Mouse (Mus musculus): Measurements from ENCODE around the gene Slc28a1. TPM values are rescaled to one million over a fixed set of nuclear protein-coding genes. Genes with fewer than 3 reads are reported as not detected.

Slc28a1 gene
- polyA plus RNA-seq (2014; fragmentation: Illumina TruSeq; extraction: RNeasy Lipid Tissue Mini Kit (QIAGEN cat#74804); ENCODE audit: low read depth, low replicate concordance), result not detected

GRCm38 (mm10) chr7:81114555-81114954, at the start of gene Slc28a1:
Slc28a1 (plus strand) TSS chr7:81114799.

DNA sequence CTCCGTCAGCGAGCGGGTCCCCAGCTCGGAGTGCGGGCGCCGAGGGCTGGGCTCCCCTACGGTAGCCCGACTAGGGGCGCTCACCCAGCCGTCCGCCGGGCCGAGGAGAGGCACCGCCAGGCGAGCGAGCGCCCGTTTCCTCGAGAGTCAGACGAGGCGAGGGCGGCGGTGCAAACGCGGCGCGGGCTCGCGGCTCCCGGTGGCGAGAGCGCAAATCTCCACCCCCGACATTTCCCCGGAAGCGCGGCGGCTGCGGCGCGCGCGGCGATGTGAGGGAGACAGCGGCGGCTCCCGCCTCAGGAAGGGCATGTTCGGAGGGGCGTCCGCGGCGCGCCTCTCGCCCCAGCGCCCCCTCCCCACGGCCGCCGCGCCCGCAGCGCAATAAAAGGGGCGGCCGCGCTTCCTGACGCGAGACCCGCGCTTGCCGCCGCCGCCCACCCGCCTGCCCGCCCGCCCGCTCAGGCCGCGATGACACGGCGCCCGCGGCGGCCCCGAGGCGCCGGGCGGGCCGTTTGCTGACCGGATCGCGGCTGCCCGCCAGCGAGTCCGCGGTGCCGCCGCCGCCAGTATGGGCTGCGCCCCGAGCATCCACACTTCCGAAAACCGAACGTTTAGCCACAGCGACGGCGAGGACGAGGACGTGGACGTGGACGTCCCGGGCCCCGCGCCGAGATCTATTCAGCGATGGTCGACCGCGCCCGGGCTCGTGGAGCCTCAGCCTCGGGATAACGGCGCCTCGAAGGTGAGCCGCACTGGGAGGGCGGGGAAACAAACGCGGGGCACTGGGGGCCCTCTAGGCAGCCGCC, 99.0 kb downstream of the Slc28a1 start, which contains the start of gene Pde8a:
Pde8a (plus strand) TSS at position 250 of the 806 bp plus-strand sequence.

Other genes starting within 250 kb of the Slc28a1 start
- 13.3 TPM for gene Wdr73, start 213.5 kb upstream of the Slc28a1 start, polyA plus RNA-seq (2014; fragmentation: Illumina TruSeq; extraction: RNeasy Lipid Tissue Mini Kit (QIAGEN cat#74804); ENCODE audit: low read depth, low replicate concordance)
- gene Nmb, start 209.7 kb upstream of the Slc28a1 start, polyA plus RNA-seq (2014; fragmentation: Illumina TruSeq; extraction: RNeasy Lipid Tissue Mini Kit (QIAGEN cat#74804); ENCODE audit: low read depth, low replicate concordance), result not detected
- 84.2 TPM for gene Sec11a, start 167.0 kb upstream of the Slc28a1 start, polyA plus RNA-seq (2014; fragmentation: Illumina TruSeq; extraction: RNeasy Lipid Tissue Mini Kit (QIAGEN cat#74804); ENCODE audit: low read depth, low replicate concordance)
- 4.2 TPM for gene Zfp592, start 121.1 kb upstream of the Slc28a1 start, polyA plus RNA-seq (2014; fragmentation: Illumina TruSeq; extraction: RNeasy Lipid Tissue Mini Kit (QIAGEN cat#74804); ENCODE audit: low read depth, low replicate concordance)
- not detected for gene Alpk3, start 57.2 kb upstream of the Slc28a1 start, polyA plus RNA-seq (2014; fragmentation: Illumina TruSeq; extraction: RNeasy Lipid Tissue Mini Kit (QIAGEN cat#74804); ENCODE audit: low read depth, low replicate concordance)
- gene Pde8a, start 98.8 kb downstream of the Slc28a1 start, polyA plus RNA-seq (2014; fragmentation: Illumina TruSeq; extraction: RNeasy Lipid Tissue Mini Kit (QIAGEN cat#74804); ENCODE audit: low read depth, low replicate concordance), result 46.4 TPM
- gene Rps17, start 230.5 kb downstream of the Slc28a1 start, polyA plus RNA-seq (2014; fragmentation: Illumina TruSeq; extraction: RNeasy Lipid Tissue Mini Kit (QIAGEN cat#74804); ENCODE audit: low read depth, low replicate concordance), result 188 TPM